21 mouse cellular contexts compared by ENCODE assay signal in genomic region chr4:143302279-143302890, GRCm38 (mm10). TPM values are rescaled to one million over a fixed set of nuclear protein-coding genes. Genes with fewer than 3 reads are reported as not detected.
"Had no signal": no experiment of that assay in that cellular context is flagged by ENCODE, and none has a peak within 500 bp of the region (broad histone marks: within the 10 kb centered on the region; RNA-seq: fewer than 3 reads in every experiment).

No protein-coding gene starts in this region.

- H3K4me3 ChIP-seq: liver, embryonic 15.5 days; lung, embryonic 15.5 days; megakaryocyte, embryonic 14.5 days; midbrain, embryonic 13.5 days; midbrain, embryonic 15.5 days; neural tube, embryonic 12.5 days; stomach, embryonic 15.5 days had no signal

- ATAC-seq: liver, postnatal 0 days; midbrain, embryonic 13.5 days; midbrain, embryonic 15.5 days had no signal

- H3K27me3 ChIP-seq: midbrain, embryonic 15.5 days; neural tube, embryonic 12.5 days; stomach, embryonic 15.5 days had no signal

- H3K9ac ChIP-seq: liver, embryonic 15.5 days; liver, postnatal 0 days; lung, embryonic 15.5 days; midbrain, embryonic 13.5 days; midbrain, embryonic 15.5 days; neural tube, embryonic 12.5 days; stomach, embryonic 15.5 days had no signal

- DNase-seq: liver, postnatal 0 days; lung, adult 2 months; lung, postnatal 10 days; right cerebral cortex, postnatal 14 days; thymus, adult 2 months; thymus, postnatal 25 days; thymus, postnatal 4 days had no signal

- H3K4me1 ChIP-seq: liver, embryonic 15.5 days; megakaryocyte, embryonic 14.5 days; stomach, embryonic 15.5 days had no signal

- H3K9me3 ChIP-seq: liver, embryonic 15.5 days; lung, embryonic 15.5 days; midbrain, embryonic 13.5 days; midbrain, embryonic 15.5 days; neural tube, embryonic 12.5 days; stomach, embryonic 15.5 days had no signal

- H3K27ac ChIP-seq: liver, embryonic 15.5 days; macrophage; midbrain, embryonic 13.5 days; midbrain, embryonic 15.5 days; neural tube, embryonic 12.5 days; stomach, embryonic 15.5 days; stomach, postnatal 0 days had no signal

- H3K4me2 ChIP-seq: liver, embryonic 15.5 days; lung, embryonic 15.5 days; midbrain, embryonic 11.5 days; midbrain, embryonic 13.5 days; midbrain, embryonic 15.5 days; stomach, embryonic 15.5 days had no signal

- H3K36me3 ChIP-seq: liver, embryonic 15.5 days; lung, embryonic 15.5 days; midbrain, embryonic 13.5 days; midbrain, embryonic 15.5 days; neural tube, embryonic 12.5 days; stomach, embryonic 15.5 days had no signal

RNA-seq across cellular contexts. Expression of gene Pdpn, which starts 3.0 kb away (rescaled TPM):
- total RNA-seq: megakaryocyte progenitor cell, adult 5-6 weeks; monocyte, adult 5-6 weeks; neutrophil, adult 5-6 weeks had no signal

RNA-seq across cellular contexts. Expression of gene Lrrc38, which starts 47.2 kb away (rescaled TPM):
- total RNA-seq: megakaryocyte progenitor cell, adult 5-6 weeks; monocyte, adult 5-6 weeks; neutrophil, adult 5-6 weeks had no signal
- polyA plus RNA-seq: liver, postnatal 0 days; macrophage; spleen, adult 2 months; stomach, embryonic 15.5 days; stomach, postnatal 0 days had no signal
